Mouse (Mus musculus) spleen, adult 2 months (tissue): ENCODE measurements around the gene Kcnab1.

Source experiments
- CTCF ChIP-seq: fragments of 200-500 bp; IDR thresholded peaks from 2 replicates; pipeline ENCODE4 v1.5.1; 2011; ENCODE audit warnings: mild to moderate bottlenecking, inconsistent platforms; ENCODE audit not compliant: insufficient read depth, insufficient read length, insufficient replicate concordance; ENCODE audit errors: extremely low read depth
- POLR2A ChIP-seq: fragments of 200-500 bp; IDR thresholded peaks from 2 replicates; pipeline ENCODE4 v1.6.1; 2011; ENCODE audit warnings: low read depth, low read length, inconsistent platforms

DNA sequence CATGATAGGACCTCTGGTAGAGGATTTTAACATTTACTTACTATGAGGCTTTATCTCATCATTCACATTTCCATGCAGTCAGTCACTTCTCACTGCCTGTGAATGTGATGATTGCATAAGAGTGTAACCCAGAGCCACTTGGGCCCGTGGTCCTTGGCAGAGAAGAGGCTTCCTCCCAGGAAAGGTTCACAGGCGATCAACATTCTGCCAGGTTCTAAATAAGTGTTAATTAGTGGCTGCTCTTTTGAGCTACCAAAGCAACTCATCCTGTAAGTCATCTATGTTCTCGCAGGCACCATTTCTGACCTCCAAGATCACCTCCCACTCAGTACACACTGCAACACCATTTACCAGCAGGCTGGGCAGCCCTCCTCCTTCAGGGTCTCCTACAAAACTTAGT, 192.3 kb downstream of the Kcnab1 start:
- TF ChIP-seq CTCF: no peak
- TF ChIP-seq POLR2A: no peak
